ENCODE assay signal across 8 mouse cellular contexts in the genomic region with DNA sequence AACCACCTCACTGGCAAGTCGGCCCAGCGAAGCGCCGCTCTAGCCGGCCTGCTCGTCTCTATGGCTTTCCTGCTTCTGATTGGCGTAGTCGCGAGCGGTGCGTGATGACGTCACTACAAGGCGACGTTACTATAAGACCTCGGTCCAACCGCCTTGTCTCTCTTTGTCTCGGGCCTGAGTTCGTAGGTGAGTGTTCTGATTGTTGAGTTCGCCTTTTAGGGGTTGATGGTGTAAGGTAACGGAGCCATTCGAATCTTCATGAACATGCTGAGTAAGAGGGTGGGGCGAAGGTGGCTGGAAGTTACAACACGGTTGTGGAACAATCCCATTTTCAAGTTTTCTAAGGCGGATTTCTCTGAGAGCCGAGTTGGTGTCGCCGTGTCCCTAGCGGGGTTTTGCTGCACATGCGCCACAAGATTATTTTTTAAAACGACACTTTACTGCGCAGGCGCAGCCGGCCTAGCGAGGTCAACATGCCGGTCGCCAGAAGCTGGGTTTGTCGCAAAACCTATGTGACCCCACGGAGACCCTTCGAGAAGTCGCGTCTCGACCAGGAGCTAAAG. TPM values are rescaled to one million over a fixed set of nuclear protein-coding genes. Genes with fewer than 3 reads are reported as not detected.
DNase-seq lines count a peak whose midpoint lies in the region; ATAC-seq and TF ChIP-seq lines count a peak whose summit lies in the region.

Rps9 (plus strand) TSS at position 115 of the 563 bp plus-strand sequence.

- no peaks in the 10 kb centered on the region for H3K4me1 ChIP-seq in cortical plate, adult 2 months (ENCODE audit: control insufficient read depth, insufficient read depth, low read length)
- peaks cover 27% of the 10 kb centered on the region for H3K4me1 ChIP-seq in megakaryocyte, embryonic 14.5 days

- DNase-seq in gastrocnemius, adult 8-10 months (ENCODE audit: low spot score in 2 of 2): peak; percentile 93 to 95
- DNase-seq in hindlimb bud, embryonic 11.5 days (ENCODE audit: extremely low spot score, low read depth, low spot score): peak; percentile 95
- peak; percentile 96 to 98 for DNase-seq in left cerebral cortex, adult 8-10 months (ENCODE audit: low spot score in 2 of 2)
- DNase-seq in right cerebral cortex, postnatal 10 days (ENCODE audit: low spot score in 2 of 2): peak; percentile 98 to 99
- peak; percentile 93 for DNase-seq in urinary bladder, postnatal 25 days (ENCODE audit: low spot score)

- TF ChIP-seq CTCF in cortical plate, adult 2 months (IDR thresholded peaks at IDR 0.05; ENCODE audit: extremely low read depth, insufficient read depth, low read length): no peak

- H3K4me3 ChIP-seq in cortical plate, adult 2 months (ENCODE audit: insufficient read depth, low read length): peak within 1 kb of the TSS; percentile 44
- H3K4me3 ChIP-seq in megakaryocyte, embryonic 14.5 days (replicated peaks): peak within 1 kb of the TSS; percentile 95

- H3K27me3 ChIP-seq in megakaryocyte, embryonic 14.5 days (replicated peaks): no peaks in the 10 kb centered on the region

- peak; percentile 90 for ATAC-seq in activated CD4-positive, CD25-positive, alpha-beta regulatory T cell, adult 4 months

- H3K9me3 ChIP-seq in megakaryocyte, embryonic 14.5 days: no peaks in the 10 kb centered on the region

- H3K27ac ChIP-seq in cortical plate, adult 2 months (ENCODE audit: insufficient read depth, low read length): peak within 1 kb of the TSS; percentile 36; the same call in 1 of the 2 replicates

- H3K36me3 ChIP-seq in megakaryocyte, embryonic 14.5 days (replicated peaks; ENCODE audit: low read length): peaks cover 49% of the 10 kb centered on the region

- peak; percentile 98 for TF ChIP-seq POLR2A in cortical plate, adult 2 months (IDR thresholded peaks at IDR 0.05; ENCODE audit: extremely low read depth, insufficient read depth, low read length)

RNA-seq across cellular contexts. Expression of gene Rps9, which starts in this region (rescaled TPM):
- polyA plus RNA-seq in activated CD4-positive, CD25-positive, alpha-beta regulatory T cell, adult 4 months (2017; shearing (Covaris generic)): 1,000 to 10,000 TPM; 4,746 to 5,361 TPM
- polyA plus RNA-seq in cortical plate, adult 2 months (2012; rRNA removed): 938 and 983 TPM in 2 replicates
- total RNA-seq in gastrocnemius, adult 8-10 months (2022): 100 to 1,000 TPM; 403 to 496 (median 426) TPM
- 100 to 1,000 TPM; 334 to 440 (median 376) TPM for total RNA-seq in left cerebral cortex, adult 8-10 months (2022)
- 123 and 1,094 TPM in 2 replicates for polyA plus RNA-seq in megakaryocyte, embryonic 14.5 days (2012; ENCODE audit: insufficient read depth, low replicate concordance)

Comparison
In these comparisons a context has a peak if more than half of its experiments do, and no peak if none do; other contexts are left out.
1. Peak in every context shown above with its lines: DNase-seq, ATAC-seq, H3K4me3 ChIP-seq and H3K27ac ChIP-seq.